Mouse (Mus musculus): ENCODE data around the gene Ovol3. TPM values are rescaled to one million over a fixed set of nuclear protein-coding genes. Genes with fewer than 3 reads are reported as not detected.
A peak's percentile ranks its signal among the peaks of the same experiment; 100 is the strongest.

Ovol3 gene
- total RNA-seq, 2 experiments from 2014 or later: not detected

DNA sequence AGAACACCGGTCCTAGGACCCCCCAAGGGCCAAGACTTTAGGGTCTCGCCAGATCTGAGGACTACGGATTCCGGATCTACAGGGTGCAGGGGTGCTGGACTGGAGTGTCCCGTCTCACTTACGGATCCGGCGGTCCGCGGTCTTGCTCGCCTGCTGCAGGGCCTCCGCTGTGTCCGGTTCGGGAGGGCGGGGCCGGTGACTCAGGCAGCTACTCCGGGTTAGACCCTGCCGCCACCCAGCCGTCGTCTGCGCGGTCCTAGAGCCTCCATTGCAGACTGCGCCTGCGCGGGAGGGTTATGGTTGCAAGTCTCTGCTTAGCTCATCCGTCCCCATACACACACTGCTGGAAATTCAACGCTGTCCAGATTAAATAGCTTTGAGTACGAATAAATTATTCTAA, 40.6 kb downstream of the Ovol3 start:
- peak; percentile 93 to 95 for DNase-seq (ENCODE audit: low spot score in 2 of 2)

DNA sequence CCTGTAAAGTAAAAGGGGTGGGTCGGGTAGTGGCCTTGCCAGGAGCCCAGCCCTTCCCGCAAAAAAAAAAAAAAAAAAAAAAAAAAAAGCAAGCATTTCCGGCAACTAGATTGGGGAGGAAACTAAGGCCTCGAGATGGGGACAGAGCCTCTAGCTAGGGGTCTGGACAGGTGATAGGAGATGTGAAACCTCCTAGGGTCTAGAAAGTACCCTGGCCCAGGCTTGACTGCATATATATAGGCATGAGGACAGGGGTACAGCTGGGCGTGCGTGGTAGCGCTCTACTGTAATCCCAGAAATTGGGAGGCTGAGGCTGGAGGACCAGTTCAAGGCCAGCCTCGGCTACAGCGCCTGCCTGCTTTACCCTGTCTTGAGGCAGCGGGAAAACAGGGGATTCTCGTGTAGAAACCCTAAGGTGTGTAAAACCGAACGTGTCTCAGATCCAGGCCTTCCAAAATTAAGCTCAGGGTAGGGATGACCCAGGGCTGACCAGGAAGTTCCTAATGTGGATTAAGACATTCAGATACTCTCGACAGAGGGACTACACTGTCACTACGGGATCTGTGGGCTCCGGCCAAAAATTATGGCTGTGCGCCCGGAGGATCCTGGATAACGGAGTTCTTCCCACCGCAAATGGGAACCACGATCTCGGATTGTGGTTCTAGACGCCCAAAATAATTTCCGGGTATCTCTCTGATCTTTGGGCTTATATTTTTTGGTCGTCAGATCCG, 41.3 kb downstream of the Ovol3 start:
- DNase-seq (ENCODE audit: low spot score in 2 of 2): peak in 1 of 2 experiments; percentile 53

DNA sequence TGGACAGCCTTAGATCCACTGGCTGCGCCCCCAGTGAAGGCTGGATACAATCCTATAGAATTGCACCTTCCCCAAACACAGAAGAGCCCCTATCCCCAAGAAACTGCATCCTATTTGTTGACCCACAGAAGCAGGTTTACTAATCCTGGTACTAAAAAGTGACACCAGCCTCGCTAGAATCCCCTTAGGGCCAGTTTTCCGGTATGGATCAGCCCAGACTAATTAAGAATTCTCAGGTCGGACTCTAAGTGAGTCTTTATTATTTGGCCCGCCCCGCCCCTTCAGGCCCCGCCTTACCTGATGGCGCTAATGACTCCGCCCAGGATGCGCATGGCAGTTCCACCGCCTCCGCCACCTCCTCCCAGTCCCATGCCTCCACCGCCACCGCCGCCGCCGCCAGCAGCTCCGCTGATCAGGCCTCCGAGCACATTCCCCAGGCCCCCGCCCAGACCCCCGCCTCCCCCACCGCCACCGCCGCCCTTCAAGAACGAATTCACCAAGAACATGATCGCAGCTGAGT, 41.9 kb downstream of the Ovol3 start:
- peak; percentile 80 to 83 for DNase-seq (ENCODE audit: low spot score in 2 of 2)

DNA sequence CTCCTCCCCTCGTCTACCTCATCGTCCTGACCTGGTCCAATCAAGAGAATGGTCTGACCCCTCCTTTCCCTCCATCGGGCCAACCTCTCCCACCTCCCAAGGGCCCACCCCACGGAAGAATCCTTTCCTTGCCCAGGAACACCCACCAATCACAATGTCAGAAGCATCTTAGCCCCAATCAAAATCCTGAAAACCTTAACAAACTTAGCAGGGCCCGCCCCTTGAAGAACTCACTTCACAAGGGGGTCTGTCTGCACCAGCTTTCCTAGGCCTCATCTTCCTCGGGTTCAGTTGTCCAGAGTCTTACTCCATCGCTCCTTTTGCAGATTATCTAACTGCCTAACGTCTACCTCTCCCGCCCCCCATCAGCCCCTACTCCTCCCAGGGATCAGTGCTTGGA, 42.5 kb downstream of the Ovol3 start:
- no peak for DNase-seq (ENCODE audit: low spot score in 2 of 2)

DNA sequence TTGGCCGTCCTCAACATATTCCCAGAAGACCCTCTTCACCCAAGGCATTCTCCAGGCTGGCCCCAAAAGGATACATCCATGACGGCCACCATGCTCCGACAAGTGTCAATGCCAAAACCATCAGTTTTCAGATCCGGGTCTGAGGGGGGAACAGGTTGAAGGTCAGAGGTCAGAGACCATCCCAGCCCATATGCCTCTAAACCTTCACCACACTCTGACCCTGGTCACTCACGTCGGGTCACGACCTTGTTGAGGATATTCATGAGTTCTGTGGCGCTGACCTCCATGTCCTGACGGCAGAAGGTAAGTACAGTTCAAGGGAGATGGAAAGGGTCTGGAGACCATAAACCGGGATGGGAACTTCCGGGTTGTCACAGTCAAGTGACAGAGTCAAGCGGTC, 43.4 kb downstream of the Ovol3 start:
- DNase-seq (ENCODE audit: low spot score in 2 of 2): no peak

DNA sequence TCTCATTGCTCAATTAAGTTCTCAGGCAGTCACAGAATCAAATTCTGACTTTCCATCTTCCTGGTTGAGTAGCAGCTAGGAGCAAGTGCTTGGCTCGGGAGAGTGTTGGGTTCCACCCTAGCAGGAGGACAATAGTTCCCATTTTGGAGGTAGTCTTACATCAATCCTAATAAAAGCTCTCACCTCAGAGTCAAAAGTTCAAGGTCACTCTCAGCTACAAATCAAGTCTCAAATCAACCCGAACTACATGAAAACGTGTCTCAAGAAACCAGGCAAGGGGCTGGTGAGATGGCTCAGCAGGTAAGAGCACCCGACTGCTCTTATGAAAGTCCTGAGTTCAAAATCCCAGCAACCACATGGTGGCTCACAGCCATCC, 46.4 kb downstream of the Ovol3 start:
- DNase-seq (ENCODE audit: low spot score in 2 of 2): no peak

DNA sequence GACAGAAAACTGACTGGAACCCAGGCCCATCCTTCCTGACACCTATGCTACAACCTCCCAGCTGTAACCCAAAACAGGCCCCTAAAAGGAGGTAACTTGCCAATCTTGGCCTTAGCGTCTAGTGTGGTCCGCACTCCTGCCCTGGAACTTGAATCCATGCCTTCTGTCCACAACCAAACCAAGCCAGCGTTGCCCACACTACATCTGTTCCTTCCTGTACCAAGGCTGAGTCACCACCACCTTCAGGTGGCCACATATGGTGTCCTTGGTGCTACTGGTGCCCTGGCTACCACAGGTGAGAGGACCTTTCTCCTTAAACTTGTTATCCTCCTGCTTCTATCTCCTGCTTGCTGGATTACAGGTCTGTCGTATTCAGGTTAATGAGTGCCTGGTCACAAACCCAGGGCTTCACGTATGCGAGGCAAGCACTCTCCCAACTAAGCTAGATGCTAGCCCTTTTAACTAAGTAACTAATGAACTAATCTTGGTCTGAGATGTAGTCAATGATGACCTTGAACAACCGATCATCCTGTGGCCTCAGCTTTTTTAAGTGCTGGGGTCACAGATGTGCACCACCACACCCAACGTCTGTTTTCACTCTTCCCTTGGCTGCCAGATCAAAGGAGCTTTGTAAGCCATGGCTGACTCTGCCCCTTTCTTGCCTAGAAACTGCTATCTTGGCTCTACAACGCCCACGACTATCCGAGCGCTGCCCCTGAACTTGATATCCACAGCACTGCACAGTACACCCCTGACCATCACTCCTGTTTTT, 47.0 kb downstream of the Ovol3 start:
- DNase-seq (ENCODE audit: low spot score in 2 of 2): no peak

DNA sequence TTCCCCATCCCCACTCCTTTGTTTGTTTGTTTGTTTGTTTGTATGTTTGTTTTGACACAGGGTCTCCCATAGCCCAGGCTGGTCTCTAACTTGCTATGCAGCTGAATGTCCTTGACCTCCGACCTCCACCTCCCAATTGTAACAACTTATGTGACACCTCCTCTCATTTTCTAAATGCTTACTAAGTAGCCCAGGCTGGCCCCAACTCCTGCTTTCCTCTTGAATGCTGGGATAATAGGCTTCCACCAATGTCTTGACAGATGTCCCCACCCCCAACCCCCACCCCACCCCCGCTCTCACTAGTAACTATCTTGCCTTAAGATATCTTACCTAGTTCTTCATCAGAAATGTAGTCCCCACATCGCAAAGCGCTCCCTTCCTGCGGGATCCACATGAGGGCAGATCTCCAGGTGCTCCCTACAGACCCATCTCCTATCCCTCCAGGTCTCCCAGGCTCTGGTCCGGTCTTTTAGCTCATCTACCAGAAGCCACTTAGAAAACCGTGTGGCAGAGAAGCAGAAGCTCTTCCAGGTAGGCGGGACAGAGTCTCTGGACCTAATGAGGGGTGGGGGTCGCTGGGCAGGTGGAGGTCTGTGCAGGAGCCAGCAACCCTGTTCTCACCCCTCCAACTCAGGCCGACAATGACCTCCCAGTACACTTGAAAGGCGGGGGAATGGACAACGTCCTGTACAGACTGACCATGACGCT, 50.7 kb downstream of the Ovol3 start:
- DNase-seq (ENCODE audit: low spot score in 2 of 2): no peak

DNA sequence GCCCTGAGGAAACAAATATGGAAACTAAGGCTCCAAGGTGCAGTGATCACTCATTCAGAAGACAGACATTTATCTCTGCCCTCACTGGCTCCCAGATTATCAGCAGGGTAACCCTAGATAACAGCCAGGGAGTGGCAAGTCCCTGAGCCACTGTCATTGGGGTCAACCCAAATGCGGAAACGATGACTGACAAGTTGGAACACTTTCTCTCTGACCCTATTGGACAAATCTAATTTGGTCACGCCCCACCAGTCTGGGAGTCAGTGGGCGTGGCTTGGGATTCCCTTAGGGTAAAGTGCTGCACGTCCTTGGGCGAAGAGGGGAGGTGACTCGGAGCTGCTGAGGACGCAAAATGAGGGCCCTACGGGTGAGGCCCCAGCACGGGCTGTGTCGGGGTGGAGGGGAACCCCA, 51.6 kb downstream of the Ovol3 start, which contains the start of gene Cox7a1:
Gene Cox7a1, plus strand, starts transcription at position 266 of the 411 bp plus-strand sequence.
- peak; percentile 80 to 82 for DNase-seq (ENCODE audit: low spot score in 2 of 2)

Other genes starting within 250 kb of the Ovol3 start
- gene Zfp14, start 184.3 kb downstream of the Ovol3 start, total RNA-seq (2021): 1 to 10 TPM; 3.0 TPM
- 1 to 10 TPM; 2.0 to 2.3 TPM for gene Zfp82, start 162.8 kb downstream of the Ovol3 start, total RNA-seq (2021)
- gene Gm26920, start 145.3 kb downstream of the Ovol3 start, total RNA-seq (2021): not detected
- 1 to 10 TPM; 2.9 to 4.1 TPM for gene Zfp566, start 145.2 kb downstream of the Ovol3 start, total RNA-seq (2021)
- 10 to 100 TPM; 38.4 to 45.1 TPM for gene Zfp260, start 140.9 kb downstream of the Ovol3 start, total RNA-seq (2021)
- gene Zfp382, start 113.8 kb downstream of the Ovol3 start, total RNA-seq (2021): 1 to 10 TPM; 3.2 to 5.1 TPM
- 10 to 100 TPM; 48.5 to 54.2 TPM for gene Zfp146, start 66.0 kb downstream of the Ovol3 start, total RNA-seq (2021)
- 100 to 1,000 TPM; 349 to 810 TPM for gene Cox7a1, start 51.6 kb downstream of the Ovol3 start, total RNA-seq (2021)
- 100 to 1,000 TPM; 575 to 621 TPM for gene Capns1, start 36.9 kb downstream of the Ovol3 start, total RNA-seq (2021)
- 10 to 100 TPM; 51.1 to 64.1 TPM for gene Polr2i, start 3.8 kb downstream of the Ovol3 start, total RNA-seq (2021)
- 10 to 100 TPM; 86.2 to 93.6 TPM for gene Tbcb, start 3.5 kb downstream of the Ovol3 start, total RNA-seq (2021)
- gene Thap8, start 44.4 kb upstream of the Ovol3 start, total RNA-seq (2021): under 1 TPM; 0.38 to 0.46 TPM
- 1 to 10 TPM; 4.9 to 6.7 TPM for gene Wdr62, start 44.7 kb upstream of the Ovol3 start, total RNA-seq (2021)
- 10 to 100 TPM; 22.6 to 24.3 TPM for gene Clip3, start 56.0 kb upstream of the Ovol3 start, total RNA-seq (2021)
- gene Alkbh6, start 73.0 kb upstream of the Ovol3 start, total RNA-seq (2021): 10 to 100 TPM; 56.3 to 74.8 TPM
- gene Syne4, start 79.1 kb upstream of the Ovol3 start, total RNA-seq (2021): 10 to 100 TPM; 21.8 to 31.5 TPM
- 1 to 10 TPM in 1 of 2 experiments, under 1 TPM in 1; 0.63 to 1.0 TPM for gene E130208F15Rik, start 86.0 kb upstream of the Ovol3 start, total RNA-seq (2021)
- 10 to 100 TPM in 1 of 2 experiments, 1 to 10 TPM in 1; 8.8 to 12.0 TPM for gene Sdhaf1, start 88.2 kb upstream of the Ovol3 start, total RNA-seq (2021)
- 1 to 10 TPM; 6.7 to 8.5 TPM for gene Lrfn3, start 127.0 kb upstream of the Ovol3 start, total RNA-seq (2021)
- gene Tyrobp, start 178.0 kb upstream of the Ovol3 start, total RNA-seq (2021): 10 to 100 TPM; 34.7 to 68.5 TPM
- gene Hcst, start 184.1 kb upstream of the Ovol3 start, total RNA-seq (2021): 1 to 10 TPM; 1.5 to 1.9 TPM
- 1 to 10 TPM; 1.6 to 2.0 TPM for gene Nfkbid, start 186.0 kb upstream of the Ovol3 start, total RNA-seq (2021)
- 10 to 100 TPM; 31.8 to 40.6 TPM for gene Aplp1, start 209.8 kb upstream of the Ovol3 start, total RNA-seq (2021)
- gene Kirrel2, start 222.0 kb upstream of the Ovol3 start, total RNA-seq (2021): not detected
- not detected for gene Nphs1, start 222.6 kb upstream of the Ovol3 start, total RNA-seq (2021)

Measured in adrenal gland, adult 18-20 months (tissue).